Mouse (Mus musculus) embryo, embryonic 10.5 days (tissue): ENCODE results near the gene Cdh3.

Experiments used
- DNase-seq: peaks from one replicate; pipeline ENCODE4 v3.0.0-alpha.2; 2015; ENCODE audit warnings: low spot score

Gene Cdh3

GRCm38 (mm10) chr8:106606601-106607145 lies 96.0 kb downstream of the Cdh3 start:
- DNase-seq = no peak
